Mouse (Mus musculus): Measurements from ENCODE around the gene Akr1b10. TPM values are rescaled to one million over a fixed set of nuclear protein-coding genes. Genes with fewer than 3 reads are reported as not detected.

Akr1b10 gene
- 18.9 TPM for total RNA-seq (2023)

DNA sequence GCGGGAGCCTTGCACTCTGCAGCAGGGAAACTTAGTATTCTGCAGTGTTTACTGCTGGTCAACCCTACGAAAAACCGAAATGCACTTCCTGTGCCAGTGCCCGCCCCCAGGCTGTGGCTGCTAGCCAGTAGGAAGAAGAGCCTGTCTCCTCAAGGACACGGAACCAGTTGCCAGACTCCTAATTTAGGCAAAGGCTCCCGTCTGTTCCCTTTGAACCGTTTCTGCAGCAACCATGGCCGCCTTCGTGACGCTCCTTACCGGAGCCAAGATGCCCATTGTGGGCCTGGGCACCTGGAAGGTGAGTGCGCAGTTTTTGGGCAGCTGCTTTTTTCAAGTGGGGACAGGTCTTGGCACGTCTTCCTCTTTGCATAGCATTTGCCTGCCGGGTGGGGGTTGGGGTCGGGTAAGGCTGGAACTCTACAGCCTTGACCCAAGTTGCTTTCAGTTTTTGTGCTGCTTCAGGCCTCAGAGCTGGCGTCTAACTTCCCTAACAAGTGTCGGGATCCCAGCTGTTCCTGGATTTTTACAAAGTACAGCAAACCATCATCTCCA is at the start of gene Akr1b10:
Akr1b10 (plus strand) TSS at position 109 of the 552 bp plus-strand sequence.

DNA sequence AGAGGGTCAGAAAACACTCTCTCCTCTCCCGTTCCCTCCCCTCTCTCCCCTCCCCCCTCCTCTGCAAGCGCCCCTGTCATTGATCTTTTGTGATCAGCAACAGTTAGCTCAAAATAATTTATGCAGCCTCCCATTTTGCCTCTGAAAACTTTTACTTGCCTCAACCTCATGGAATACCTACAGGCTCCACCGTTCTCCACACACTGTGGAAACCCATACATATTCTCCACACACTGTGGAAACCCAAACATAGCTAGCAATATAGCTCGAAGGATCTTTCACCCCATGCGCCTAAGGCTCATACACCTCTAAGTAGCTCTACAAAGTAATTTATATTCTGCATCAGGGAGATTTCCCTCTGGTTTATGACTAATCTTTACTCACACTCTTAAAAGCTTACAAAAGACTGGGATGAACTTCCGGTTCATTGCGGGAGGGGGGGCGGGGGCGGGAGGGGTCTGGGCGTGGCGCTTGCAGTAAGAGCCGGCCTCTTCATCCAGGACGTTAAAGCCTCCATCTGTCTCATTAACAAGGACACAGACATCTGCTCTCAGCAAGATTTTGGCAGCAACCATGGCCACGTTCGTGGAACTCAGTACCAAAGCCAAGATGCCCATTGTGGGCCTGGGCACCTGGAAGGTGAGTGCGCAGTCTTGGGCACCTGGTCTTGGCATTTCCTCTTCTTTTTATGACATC is 30.2 kb upstream of the Akr1b10 start, which contains the start of gene Akr1b8:
Akr1b8 (plus strand) TSS at position 462 of the 696 bp plus-strand sequence.

DNA sequence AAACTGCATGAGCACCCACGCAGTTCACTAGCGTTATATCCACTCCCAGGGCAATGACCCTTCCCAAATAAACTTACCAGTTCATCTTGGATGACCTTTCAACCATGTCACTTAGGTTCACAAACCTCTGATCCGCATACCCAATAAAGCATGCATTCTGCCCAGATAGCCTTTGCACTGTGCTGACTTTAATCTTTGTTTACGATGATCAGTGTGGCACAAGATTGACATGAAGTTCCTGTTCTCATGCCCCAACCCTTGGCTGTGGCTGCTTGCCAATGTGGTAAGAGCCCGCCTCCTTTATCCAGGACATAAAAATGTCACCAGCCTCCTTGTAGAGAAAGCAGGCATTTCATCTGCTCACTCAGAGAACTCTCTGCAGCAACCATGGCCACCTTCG is 28.0 kb downstream of the Akr1b10 start, which contains the start of gene Akr1b7:
Akr1b7 (plus strand) TSS at position 312 of the 400 bp plus-strand sequence.

Other genes with a start within 250 kb of the Akr1b10 start
- gene Slc35b4, start 207.1 kb upstream of the Akr1b10 start, total RNA-seq (2023): 19.0 TPM
- 100 TPM for gene Akr1b3, start 66.7 kb upstream of the Akr1b10 start, total RNA-seq (2023)
- 0.71 TPM for gene Akr1b8, start 30.1 kb upstream of the Akr1b10 start, total RNA-seq (2023)
- 0.47 TPM for gene Akr1b7, start 28.1 kb downstream of the Akr1b10 start, total RNA-seq (2023)
- 42.5 TPM for gene Bpgm, start 92.0 kb downstream of the Akr1b10 start, total RNA-seq (2023)
- gene Cald1, start 214.3 kb downstream of the Akr1b10 start, total RNA-seq (2023): 1.9 TPM

Measured in CD4-positive naive resting alpha-beta T cell, adult 57 days (primary cell).